Mouse (Mus musculus): Measurements from ENCODE around the gene Dido1. TPM values are rescaled to one million over a fixed set of nuclear protein-coding genes. Genes with fewer than 3 reads are reported as not detected.

Gene Dido1
- total RNA-seq (2023): 54.6 and 80.6 TPM in 2 replicates

GRCm38 (mm10) chr2:180709923-180710272 lies at the start of gene Dido1, which contains the start of gene Gid8:
Gene Dido1, minus strand, starts transcription at chr2:180709999.
Gene Gid8, plus strand, starts transcription at chr2:180710117.

GRCm38 (mm10) chr2:180724585-180725413 lies 15.0 kb upstream of the Dido1 start, which contains the start of gene Slc17a9:
Gene Slc17a9, plus strand, starts transcription at chr2:180725263.

GRCm38 (mm10) chr2:180642555-180643260 lies 67.1 kb downstream of the Dido1 start, which contains the start of gene Tcfl5:
Gene Tcfl5, minus strand, starts transcription at chr2:180642708.

Other genes starting within 250 kb of the Dido1 start
- gene Ntsr1, start 210.0 kb downstream of the Dido1 start, total RNA-seq (2023): not detected in 2 replicates
- 17.5 and 21.2 TPM in 2 replicates for gene Mrgbp, start 128.7 kb downstream of the Dido1 start, total RNA-seq (2023)
- 55.4 and 59.2 TPM in 2 replicates for gene Ogfr, start 120.8 kb downstream of the Dido1 start, total RNA-seq (2023)
- 0.54 TPM in 2 replicates for gene Col9a3, start 112.2 kb downstream of the Dido1 start, total RNA-seq (2023)
- gene Tcfl5, start 67.3 kb downstream of the Dido1 start, total RNA-seq (2023): not detected in 2 replicates
- 46.7 and 56.2 TPM in 2 replicates for gene Gid8, start 118 bp upstream of the Dido1 start, total RNA-seq (2023)
- 23.8 and 29.5 TPM in 2 replicates for gene Slc17a9, start 15.3 kb upstream of the Dido1 start, total RNA-seq (2023)
- not detected in 2 replicates for gene Bhlhe23, start 66.9 kb upstream of the Dido1 start, total RNA-seq (2023)
- gene Ythdf1, start 210.9 kb upstream of the Dido1 start, total RNA-seq (2023): 49.5 and 61.5 TPM in 2 replicates
- not detected in 2 replicates for gene Birc7, start 219.0 kb upstream of the Dido1 start, total RNA-seq (2023)
- gene Nkain4, start 244.7 kb upstream of the Dido1 start, total RNA-seq (2023): not detected in 2 replicates